Comparison of ENCODE assay signal across 15 mouse cellular contexts in the genomic region with DNA sequence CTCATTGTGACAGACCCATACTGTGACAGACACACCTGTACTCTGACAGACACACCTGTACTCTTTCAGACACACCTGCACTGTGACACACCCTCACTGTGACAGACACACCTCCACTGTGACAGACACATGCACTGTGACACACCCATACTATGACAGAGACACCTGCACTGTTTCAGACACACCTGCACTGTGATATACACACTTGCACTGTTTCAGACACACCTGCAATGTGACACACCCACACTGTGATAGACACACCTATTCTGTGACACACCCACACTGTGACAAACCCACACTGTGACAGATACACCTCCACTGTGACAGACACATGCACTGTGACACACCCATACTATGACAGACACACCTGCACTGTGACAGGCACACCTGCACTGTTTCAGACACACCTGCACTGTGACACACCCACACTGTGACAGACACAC. TPM values are rescaled to one million over a fixed set of nuclear protein-coding genes. Genes with fewer than 3 reads are reported as not detected.
DNase-seq lines count a peak whose midpoint lies in the region; ATAC-seq lines count a peak whose summit lies in the region.
"Had no signal": no experiment of that assay in that cellular context is flagged by ENCODE, and none has a peak within 500 bp of the region (broad histone marks: within the 10 kb centered on the region; RNA-seq: fewer than 3 reads in every experiment).

No protein-coding gene starts in this region.

- ATAC-seq in hindbrain, embryonic 12.5 days (ENCODE audit: low FRiP score) = peak; percentile 26; the same call in 1 of the 2 replicates
- ATAC-seq in hindbrain, embryonic 16.5 days = no peak
- ATAC-seq in neural tube, embryonic 11.5 days (ENCODE audit: insufficient read depth, low FRiP score, low TSS enrichment) = 0 out of 2 replicates have a peak, but pooled peaks have one; percentile 38
- ATAC-seq in neural tube, embryonic 15.5 days (ENCODE audit: low FRiP score) = no peak; the same call in 1 of the 2 replicates
- ATAC-seq in intestine, embryonic 14.5 days (replicated peaks; ENCODE audit: low FRiP score, low TSS enrichment, low read depth) = peak; percentile 58
- ATAC-seq in stomach, embryonic 16.5 days (ENCODE audit: insufficient read depth, low FRiP score) = peak; percentile 68; the same call in 1 of the 2 replicates
- ATAC-seq: lung, postnatal 0 days had no signal

- no peak overlapping the region for H3K4me3 ChIP-seq in hindbrain, embryonic 12.5 days
- H3K4me3 ChIP-seq in hindbrain, embryonic 16.5 days (ENCODE audit: low read length) = no peak overlapping the region
- H3K4me3 ChIP-seq in neural tube, embryonic 11.5 days (ENCODE audit: low read depth, low read length) = no peak overlapping the region
- no peak overlapping the region for H3K4me3 ChIP-seq in neural tube, embryonic 15.5 days (replicated peaks)
- no peak overlapping the region for H3K4me3 ChIP-seq in intestine, embryonic 14.5 days (ENCODE audit: low read depth, low read length)
- H3K4me3 ChIP-seq in stomach, embryonic 16.5 days (replicated peaks; ENCODE audit: low read length) = no peak overlapping the region

- no peaks in the 10 kb centered on the region for H3K36me3 ChIP-seq in hindbrain, embryonic 12.5 days
- no peaks in the 10 kb centered on the region for H3K36me3 ChIP-seq in hindbrain, embryonic 16.5 days (ENCODE audit: control insufficient read depth, insufficient read depth, low read length)
- no peaks in the 10 kb centered on the region for H3K36me3 ChIP-seq in neural tube, embryonic 11.5 days (ENCODE audit: control insufficient read depth, insufficient read depth, low read length)
- no peaks in the 10 kb centered on the region for H3K36me3 ChIP-seq in neural tube, embryonic 15.5 days
- H3K36me3 ChIP-seq in intestine, embryonic 14.5 days (ENCODE audit: control insufficient read depth, insufficient read depth, low read length) = no peaks in the 10 kb centered on the region
- no peaks in the 10 kb centered on the region for H3K36me3 ChIP-seq in stomach, embryonic 16.5 days (ENCODE audit: control insufficient read depth, insufficient read depth, low read length)

- intact Hi-C loops in gastrocnemius, postnatal 14 days (cut with DNase I; ENCODE audit: low total_unique reads) = no loop called here

- H3K4me2 ChIP-seq in hindbrain, embryonic 12.5 days (replicated peaks) = no peak overlapping the region
- no peak overlapping the region for H3K4me2 ChIP-seq in hindbrain, embryonic 16.5 days (ENCODE audit: low read length)
- no peak overlapping the region for H3K4me2 ChIP-seq in neural tube, embryonic 11.5 days (ENCODE audit: low read depth)
- no peak overlapping the region for H3K4me2 ChIP-seq in neural tube, embryonic 15.5 days
- no peak overlapping the region for H3K4me2 ChIP-seq in intestine, embryonic 14.5 days (ENCODE audit: low read length)
- no peak overlapping the region for H3K4me2 ChIP-seq in stomach, embryonic 16.5 days (ENCODE audit: low read depth, low read length)

- no peak overlapping the region for H3K27ac ChIP-seq in hindbrain, embryonic 12.5 days
- no peak overlapping the region for H3K27ac ChIP-seq in hindbrain, embryonic 16.5 days (ENCODE audit: low read depth, low read length)
- H3K27ac ChIP-seq in neural tube, embryonic 11.5 days (ENCODE audit: low read depth, low read length) = no peak overlapping the region
- H3K27ac ChIP-seq in neural tube, embryonic 15.5 days (replicated peaks) = no peak overlapping the region
- no peak overlapping the region for H3K27ac ChIP-seq in intestine, embryonic 14.5 days (ENCODE audit: low read depth)
- no peak overlapping the region for H3K27ac ChIP-seq in stomach, embryonic 16.5 days (ENCODE audit: low read length)

- H3K27me3 ChIP-seq in hindbrain, embryonic 12.5 days = no peaks in the 10 kb centered on the region
- H3K27me3 ChIP-seq in hindbrain, embryonic 16.5 days (replicated peaks; ENCODE audit: control insufficient read depth, insufficient read depth, low read length) = no peaks in the 10 kb centered on the region
- H3K27me3 ChIP-seq in neural tube, embryonic 11.5 days (ENCODE audit: control insufficient read depth, insufficient read depth, low read length) = no peaks in the 10 kb centered on the region
- no peaks in the 10 kb centered on the region for H3K27me3 ChIP-seq in neural tube, embryonic 15.5 days (replicated peaks)
- no peaks in the 10 kb centered on the region for H3K27me3 ChIP-seq in intestine, embryonic 14.5 days (replicated peaks; ENCODE audit: control insufficient read depth, insufficient read depth, low read length)
- no peaks in the 10 kb centered on the region for H3K27me3 ChIP-seq in stomach, embryonic 16.5 days (ENCODE audit: control insufficient read depth, insufficient read depth, low read length)
- H3K27me3 ChIP-seq: CH12.LX had no signal

- no peak overlapping the region for H3K9ac ChIP-seq in hindbrain, embryonic 12.5 days
- no peak overlapping the region for H3K9ac ChIP-seq in hindbrain, embryonic 16.5 days (ENCODE audit: low read depth, low read length)
- no peak overlapping the region for H3K9ac ChIP-seq in neural tube, embryonic 11.5 days (ENCODE audit: low read length)
- no peak overlapping the region for H3K9ac ChIP-seq in neural tube, embryonic 15.5 days (replicated peaks)
- H3K9ac ChIP-seq in intestine, embryonic 14.5 days (ENCODE audit: low read length) = no peak overlapping the region
- H3K9ac ChIP-seq in stomach, embryonic 16.5 days (ENCODE audit: low read length) = no peak overlapping the region

- H3K4me1 ChIP-seq in hindbrain, embryonic 12.5 days = no peaks in the 10 kb centered on the region
- H3K4me1 ChIP-seq in hindbrain, embryonic 16.5 days (ENCODE audit: control insufficient read depth, insufficient read depth, low read depth, low read length) = no peaks in the 10 kb centered on the region
- no peaks in the 10 kb centered on the region for H3K4me1 ChIP-seq in neural tube, embryonic 11.5 days (ENCODE audit: control insufficient read depth, insufficient read depth, low read length)
- H3K4me1 ChIP-seq in neural tube, embryonic 15.5 days = no peaks in the 10 kb centered on the region
- H3K4me1 ChIP-seq in intestine, embryonic 14.5 days (replicated peaks; ENCODE audit: control insufficient read depth, insufficient read depth, low read length) = no peaks in the 10 kb centered on the region
- no peaks in the 10 kb centered on the region for H3K4me1 ChIP-seq in stomach, embryonic 16.5 days (ENCODE audit: control insufficient read depth, insufficient read depth, low read length)

- DNase-seq in neural tube, embryonic 11.5 days (ENCODE audit: low spot score) = no peak
- no peak for DNase-seq in intestine, embryonic 14.5 days (ENCODE audit: low spot score)
- DNase-seq in cerebellum, adult 9-11 months = no peak
- DNase-seq in gastrocnemius, postnatal 14 days = no peak
- DNase-seq: adrenal gland, adult 8-10 months; heart, postnatal 4 days; kidney, postnatal 4 days; thymus, adult 2 months had no signal

- H3K9me3 ChIP-seq in hindbrain, embryonic 12.5 days (replicated peaks) = no peaks in the 10 kb centered on the region
- no peaks in the 10 kb centered on the region for H3K9me3 ChIP-seq in hindbrain, embryonic 16.5 days (ENCODE audit: control insufficient read depth, low read length)
- H3K9me3 ChIP-seq in neural tube, embryonic 11.5 days (ENCODE audit: control insufficient read depth, low read length) = no peaks in the 10 kb centered on the region
- H3K9me3 ChIP-seq in neural tube, embryonic 15.5 days (replicated peaks) = no peaks in the 10 kb centered on the region
- H3K9me3 ChIP-seq in intestine, embryonic 14.5 days (ENCODE audit: control insufficient read depth, low read length) = no peaks in the 10 kb centered on the region
- H3K9me3 ChIP-seq in stomach, embryonic 16.5 days (replicated peaks; ENCODE audit: control insufficient read depth, low read length) = no peaks in the 10 kb centered on the region

RNA-seq across cellular contexts. Expression of gene Pde3a, which starts 48.9 kb away (rescaled TPM):
- polyA plus RNA-seq in hindbrain, embryonic 12.5 days (2016; fragmentation: Nextera tagmentation; extraction: Ambion mirVana) = 3.7 and 3.9 TPM in 2 replicates
- polyA plus RNA-seq in hindbrain, embryonic 16.5 days (2015; fragmentation: Nextera tagmentation; extraction: Ambion mirVana) = 2.1 and 2.3 TPM in 2 replicates
- 1.3 and 1.4 TPM in 2 replicates for polyA plus RNA-seq in neural tube, embryonic 11.5 days (2014; fragmentation: Nextera tagmentation; extraction: Ambion mirVana)
- polyA plus RNA-seq in neural tube, embryonic 15.5 days (2015; fragmentation: Nextera tagmentation; extraction: Ambion mirVana) = 2.4 and 3.7 TPM in 2 replicates
- polyA plus RNA-seq in intestine, embryonic 14.5 days (2014; fragmentation: Nextera tagmentation; extraction: Ambion mirVana) = 24.3 and 26.9 TPM in 2 replicates
- 7.8 and 9.6 TPM in 2 replicates for polyA plus RNA-seq in stomach, embryonic 16.5 days (2015; fragmentation: Nextera tagmentation; extraction: Ambion mirVana)
- 1 to 10 TPM; 5.7 TPM for total RNA-seq in gastrocnemius, postnatal 14 days (2021)
- total RNA-seq: granulocyte monocyte progenitor cell, adult 5-6 weeks had no signal

Comparison
In these comparisons a context has a peak if more than half of its experiments do, and no peak if none do; other contexts are left out.
1. ATAC-seq: peak in hindbrain, embryonic 12.5 days (single experiment), neural tube, embryonic 11.5 days (single experiment), intestine, embryonic 14.5 days (single experiment) and stomach, embryonic 16.5 days (single experiment); none in hindbrain, embryonic 16.5 days (single experiment) and neural tube, embryonic 15.5 days (single experiment).